Mouse (Mus musculus) stomach, postnatal 0 days (tissue): ENCODE measurements around the gene Gm9970.

Experiments
- CTCF ChIP-seq: IDR thresholded peaks from 2 replicates; pipeline ENCODE4 v1.5.1; 2016; ENCODE audit warnings: antibody characterized with exemption, low read depth, mild to moderate bottlenecking, moderate library complexity
- EP300 ChIP-seq: optimal IDR thresholded peaks from 2 replicates; pipeline ENCODE3; 2016; ENCODE audit warnings: antibody characterized with exemption

- TF ChIP-seq EP300 (no peak), CTCF (peak; percentile 82)
Measured at GRCm38 (mm10) chr5:31192939-31193630, 47.9 kb downstream of the Gm9970 start, which contains the start of the genes Snx17 and Eif2b4.
